Mouse (Mus musculus) stomach, postnatal 0 days (tissue): ENCODE results near the gene Cep72. TPM values are rescaled to one million over a fixed set of nuclear protein-coding genes. Genes with fewer than 3 reads are reported as not detected.

Experiments used
- ATAC-seq: fragments of 200-750 bp; cut with Nextera tagmentation; 2 replicates; pipeline ENCODE4 v1.8.0; 2017; ENCODE audit not compliant: low FRiP score, low TSS enrichment
- DNase-seq: peaks from one replicate; pipeline ENCODE4 v3.0.0-alpha.2; 2016; ENCODE audit warnings: low spot score
- H3K27ac ChIP-seq: fragments of 300-500 bp; sonication (generic); replicated peaks from 2 replicates; pipeline ENCODE4 v1.5.1; 2014; ENCODE audit warnings: mild to moderate bottlenecking, control low read depth
- H3K27me3 ChIP-seq: fragments of 300-500 bp; sonication (generic); 2 replicates; pipeline ENCODE4 v1.6.1; 2014; ENCODE audit warnings: low read length; ENCODE audit not compliant: control insufficient read depth, insufficient read depth
- H3K36me3 ChIP-seq: fragments of 300-500 bp; sonication (generic); 2 replicates; pipeline ENCODE4 v1.6.1; 2014; ENCODE audit warnings: low read length, mixed read lengths; ENCODE audit not compliant: control insufficient read depth, insufficient read depth
- H3K4me1 ChIP-seq: fragments of 300-500 bp; sonication (generic); replicated peaks from 2 replicates; pipeline ENCODE4 v1.6.1; 2014; ENCODE audit warnings: antibody characterized with exemption; ENCODE audit not compliant: control insufficient read depth, insufficient read depth
- H3K4me2 ChIP-seq: fragments of 300-500 bp; sonication (generic); replicated peaks from 2 replicates; pipeline ENCODE4 v1.6.1; 2014; ENCODE audit warnings: low read depth, mild to moderate bottlenecking, control low read depth, moderate library complexity
- H3K4me3 ChIP-seq: fragments of 300-500 bp; sonication (generic); 2 replicates; pipeline ENCODE4 v1.5.1; 2014; ENCODE audit warnings: low read depth, low read length, control low read depth
- H3K9ac ChIP-seq: fragments of 300-500 bp; sonication (generic); 2 replicates; pipeline ENCODE4 v1.6.1; 2014; ENCODE audit warnings: mild to moderate bottlenecking, low read length, control low read depth, mixed read lengths
- H3K9me3 ChIP-seq: fragments of 300-500 bp; sonication (generic); 2 replicates; pipeline ENCODE4 v1.6.1; 2016; ENCODE audit warnings: low read length; ENCODE audit not compliant: control insufficient read depth
- CTCF ChIP-seq: IDR thresholded peaks from 2 replicates; pipeline ENCODE4 v1.5.1; 2016; ENCODE audit warnings: antibody characterized with exemption, low read depth, mild to moderate bottlenecking, moderate library complexity
- EP300 ChIP-seq: optimal IDR thresholded peaks from 2 replicates; pipeline ENCODE3; 2016; ENCODE audit warnings: antibody characterized with exemption
- WGBS: fragments of 180-500 bp; shearing (Covaris S2); extraction: QIAGEN DNeasy Blood & Tissue Kit; methylation state at CpG from one replicate; pipeline ENCODE4 v1.1.7; 2014; 5-methylcytosine and 5-hydroxymethylcytosine counted together
- polyA plus RNA-seq: library from polyadenylated mRNA; unstranded; fragments of >200 nt; fragmentation: Nextera tagmentation; extraction: Ambion mirVana; gene quantifications from 2 replicates; pipeline ENCODE4 v1.2.1, GENCODE M21; 2015

Cep72 gene
- polyA plus RNA-seq, 1 experiment from 2014 or later: 4.4 TPM

GRCm38 (mm10) chr13:74000961-74001360, 61.1 kb downstream of the Cep72 start:
- TF ChIP-seq CTCF (no peak), EP300 (no peak)
- Histone ChIP-seq H3K4me3 (no peak overlapping the region), H3K36me3 (no peaks in the 10 kb centered on the region), H3K4me1 (no peaks in the 10 kb centered on the region), H3K9ac (no peak overlapping the region), H3K4me2 (no peak overlapping the region), H3K27me3 (no peaks in the 10 kb centered on the region), H3K9me3 (no peaks in the 10 kb centered on the region), H3K27ac (no peak overlapping the region)
- DNase-seq (no peak), ATAC-seq (no peak)
- WGBS: 79% methylated on average over 6 of the region's 6 CpGs

GRCm38 (mm10) chr13:74000519-74000918, 61.6 kb downstream of the Cep72 start:
- H3K36me3 ChIP-seq: no peaks in the 10 kb centered on the region
- no peak for ATAC-seq
- H3K27me3 ChIP-seq: no peaks in the 10 kb centered on the region
- H3K9ac ChIP-seq: no peak overlapping the region
- no peak overlapping the region for H3K4me3 ChIP-seq
- no peak overlapping the region for H3K27ac ChIP-seq
- no peaks in the 10 kb centered on the region for H3K9me3 ChIP-seq
- no peak for DNase-seq
- no peak overlapping the region for H3K4me2 ChIP-seq
- TF ChIP-seq CTCF (no peak), EP300 (no peak)
- no peaks in the 10 kb centered on the region for H3K4me1 ChIP-seq

- H3K27ac ChIP-seq: no peak overlapping the region
- DNase-seq (no peak), ATAC-seq (no peak)
- no peak overlapping the region for H3K4me3 ChIP-seq
- no peaks in the 10 kb centered on the region for H3K36me3 ChIP-seq
- no peaks in the 10 kb centered on the region for H3K4me1 ChIP-seq
- no peaks in the 10 kb centered on the region for H3K27me3 ChIP-seq
- 79% methylated on average over 4 of the region's 4 CpGs for WGBS
- no peak overlapping the region for H3K4me2 ChIP-seq
- no peak overlapping the region for H3K9ac ChIP-seq
- TF ChIP-seq EP300 (no peak), CTCF (no peak)
- no peaks in the 10 kb centered on the region for H3K9me3 ChIP-seq
Observed at GRCm38 (mm10) chr13:73996456-73996855, 65.6 kb downstream of the Cep72 start.

DNA sequence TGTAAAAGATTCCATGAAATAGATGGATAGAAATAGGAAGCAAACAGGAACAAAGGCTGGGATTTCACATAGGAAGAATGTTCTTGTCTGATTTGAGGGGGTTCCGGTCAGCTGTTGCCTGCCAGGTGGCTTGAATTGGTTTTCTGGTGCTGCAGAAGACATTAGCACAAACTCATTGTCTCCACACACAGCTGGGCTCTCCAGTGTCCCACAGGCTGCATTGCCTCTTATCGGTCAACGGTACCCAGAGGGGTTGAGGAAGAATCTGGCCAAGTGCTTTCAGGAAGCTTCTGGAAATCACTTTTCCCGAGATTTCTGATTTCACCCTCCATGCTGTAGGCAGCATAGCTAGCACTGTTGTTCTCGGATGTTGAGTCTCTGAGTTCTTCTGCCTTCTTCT, 70.8 kb downstream of the Cep72 start:
- WGBS: 78% methylated on average over 5 of the region's 5 CpGs
- no peak for DNase-seq

GRCm38 (mm10) chr13:73990761-73991160, 71.3 kb downstream of the Cep72 start:
- Histone ChIP-seq H3K27ac (no peak overlapping the region), H3K9ac (no peak overlapping the region), H3K9me3 (no peaks in the 10 kb centered on the region), H3K27me3 (no peaks in the 10 kb centered on the region), H3K4me3 (no peak overlapping the region), H3K4me2 (no peak overlapping the region), H3K4me1 (no peaks in the 10 kb centered on the region), H3K36me3 (no peaks in the 10 kb centered on the region)
- TF ChIP-seq CTCF (no peak), EP300 (no peak)
- no peak for DNase-seq
- WGBS: 62% methylated on average over 2 of the region's 2 CpGs
- peak; percentile 18; the same call in 1 of the 2 replicates for ATAC-seq

More for the DNA sequence above, 70.8 kb downstream of the Cep72 start:
- no peaks in the 10 kb centered on the region for H3K9me3 ChIP-seq
- no peak for ATAC-seq
- no peaks in the 10 kb centered on the region for H3K36me3 ChIP-seq
- no peak for TF ChIP-seq CTCF
- TF ChIP-seq EP300: no peak
- H3K27ac ChIP-seq: no peak overlapping the region
- H3K4me2 ChIP-seq: no peak overlapping the region
- H3K4me3 ChIP-seq: no peak overlapping the region
- no peaks in the 10 kb centered on the region for H3K27me3 ChIP-seq
- H3K9ac ChIP-seq: no peak overlapping the region
- no peaks in the 10 kb centered on the region for H3K4me1 ChIP-seq

- H3K9me3 ChIP-seq: no peaks in the 10 kb centered on the region
- no peak overlapping the region for H3K4me3 ChIP-seq
- TF ChIP-seq CTCF: peak; percentile 31; the same call in 1 of the 2 replicates
- no peak for TF ChIP-seq EP300
- no peak overlapping the region for H3K9ac ChIP-seq
- H3K27ac ChIP-seq: no peak overlapping the region
- no peak overlapping the region for H3K4me2 ChIP-seq
- no peaks in the 10 kb centered on the region for H3K36me3 ChIP-seq
- ATAC-seq (peak; percentile 53; the same call in 1 of the 2 replicates), DNase-seq (no peak)
- no peaks in the 10 kb centered on the region for H3K4me1 ChIP-seq
- no peaks in the 10 kb centered on the region for H3K27me3 ChIP-seq
- 63% methylated on average over 5 of the region's 5 CpGs for WGBS
Observed at GRCm38 (mm10) chr13:73990325-73990724, 71.8 kb downstream of the Cep72 start.

Other genes with a start within 250 kb of the Cep72 start
- gene Nkd2, start 214.7 kb downstream of the Cep72 start, polyA plus RNA-seq: 4.5 and 4.7 TPM in 2 replicates
- 9.1 and 11.0 TPM in 2 replicates for gene Trip13, start 124.5 kb downstream of the Cep72 start, polyA plus RNA-seq
- 21.1 and 21.7 TPM in 2 replicates for gene Brd9, start 124.5 kb downstream of the Cep72 start, polyA plus RNA-seq
- not detected in 2 replicates for gene Zdhhc11, start 98.4 kb downstream of the Cep72 start, polyA plus RNA-seq
- 3.0 and 3.4 TPM in 2 replicates for gene Tppp, start 52.9 kb downstream of the Cep72 start, polyA plus RNA-seq
- 1.3 TPM in 2 replicates for gene Slc9a3, start 59.2 kb upstream of the Cep72 start, polyA plus RNA-seq
- gene Exoc3, start 146.4 kb upstream of the Cep72 start, polyA plus RNA-seq: 43.2 and 44.5 TPM in 2 replicates
- gene Ahrr, start 230.0 kb upstream of the Cep72 start, polyA plus RNA-seq: 0.47 and 0.53 TPM in 2 replicates